Mouse (Mus musculus) brain, embryonic 14.5 days (tissue): ENCODE data around the gene Mdfic. TPM values are rescaled to one million over a fixed set of nuclear protein-coding genes. Genes with fewer than 3 reads are reported as not detected.

ENCODE experiments used
- DNase-seq: peaks from one replicate; pipeline ENCODE4 v3.0.0-alpha.2; 2011; ENCODE audit warnings: low read depth
- CTCF ChIP-seq: fragments of 200-500 bp; IDR thresholded peaks from 2 replicates; pipeline ENCODE4 v1.5.1; 2012; ENCODE audit warnings: inconsistent platforms, mild to moderate bottlenecking, moderate library complexity, borderline replicate concordance; ENCODE audit not compliant: insufficient read depth, insufficient read length; ENCODE audit errors: extremely low read depth
- POLR2A ChIP-seq: fragments of 200-500 bp; IDR thresholded peaks from 2 replicates; pipeline ENCODE4 v1.6.1; 2012; ENCODE audit warnings: mild to moderate bottlenecking, inconsistent platforms, borderline replicate concordance; ENCODE audit not compliant: poor library complexity, insufficient read depth, insufficient read length, severe bottlenecking; ENCODE audit errors: extremely low read depth
- polyA plus RNA-seq: library from polyadenylated mRNA; depleted of rRNA; stranded (reverse); fragments of >200 nt; gene quantifications from 2 replicates; pipeline ENCODE4 v1.2.3, GENCODE M21; 2012

The Mdfic gene
- polyA plus RNA-seq, 1 experiment: 6.1 TPM

- peak; percentile 43 for DNase-seq
- TF ChIP-seq CTCF (no peak), POLR2A (no peak)
Observed at GRCm38 (mm10) chr6:15837695-15838094, 117.2 kb downstream of the Mdfic start.

DNA sequence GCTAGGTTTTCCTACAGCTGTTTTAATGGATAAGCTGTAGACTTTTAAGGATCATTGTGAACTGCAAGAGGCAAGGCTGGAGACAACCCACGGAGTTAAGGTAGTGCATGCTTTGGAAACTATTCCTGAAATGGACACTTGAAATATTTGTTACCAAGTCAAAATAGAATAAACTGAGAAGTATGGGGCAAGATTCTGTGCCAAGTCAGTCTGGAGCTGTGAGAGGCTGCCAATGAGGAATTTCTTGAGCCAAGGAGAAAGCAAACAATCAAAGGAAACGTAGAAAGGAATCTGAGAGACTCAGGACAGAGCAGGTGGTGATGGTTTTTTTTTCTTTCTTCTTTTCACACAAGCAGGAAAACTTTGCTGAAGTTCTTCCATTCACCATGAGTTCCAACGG, 119.4 kb downstream of the Mdfic start:
- DNase-seq: no peak
- TF ChIP-seq POLR2A: no peak
- TF ChIP-seq CTCF: no peak

- no peak for DNase-seq
- TF ChIP-seq POLR2A (no peak), CTCF (no peak)
Observed at GRCm38 (mm10) chr6:15840429-15840828, 120.0 kb downstream of the Mdfic start.

DNA sequence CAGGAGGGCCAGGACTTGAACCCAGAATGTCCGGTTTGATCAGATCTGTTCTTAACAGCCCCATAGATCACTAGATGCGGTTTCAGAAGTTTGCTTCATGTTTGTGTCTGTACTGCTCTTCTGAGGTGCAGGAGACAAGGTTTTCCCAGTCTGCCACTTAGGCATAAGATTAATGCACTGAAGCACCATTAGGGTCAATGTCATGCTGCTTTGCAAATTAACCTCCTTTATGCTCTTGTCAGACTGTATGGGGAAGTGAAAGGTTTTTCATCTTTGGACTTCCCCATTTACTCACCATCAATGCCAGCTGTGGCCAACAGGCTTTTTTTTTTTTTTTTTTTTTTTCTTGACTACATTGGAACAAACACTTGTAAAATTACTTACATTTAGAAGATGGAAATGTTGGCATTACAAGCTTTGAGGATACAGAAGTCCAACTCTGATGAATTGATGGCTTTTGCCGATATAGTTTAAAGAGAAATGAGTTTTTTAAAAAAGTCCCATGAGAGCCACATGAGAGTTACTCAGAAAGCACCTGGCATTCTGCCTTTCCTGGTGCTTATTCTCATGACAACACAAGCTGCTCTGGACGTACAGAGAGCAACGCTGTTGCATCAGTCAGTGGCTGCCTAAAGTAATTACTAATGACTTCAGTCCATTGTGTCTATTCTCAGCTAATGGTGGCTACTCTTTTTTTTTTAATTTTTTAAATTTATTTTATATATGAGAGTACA, 121.2 kb downstream of the Mdfic start:
- TF ChIP-seq CTCF (no peak), POLR2A (no peak)
- DNase-seq: peak; percentile 42

DNA sequence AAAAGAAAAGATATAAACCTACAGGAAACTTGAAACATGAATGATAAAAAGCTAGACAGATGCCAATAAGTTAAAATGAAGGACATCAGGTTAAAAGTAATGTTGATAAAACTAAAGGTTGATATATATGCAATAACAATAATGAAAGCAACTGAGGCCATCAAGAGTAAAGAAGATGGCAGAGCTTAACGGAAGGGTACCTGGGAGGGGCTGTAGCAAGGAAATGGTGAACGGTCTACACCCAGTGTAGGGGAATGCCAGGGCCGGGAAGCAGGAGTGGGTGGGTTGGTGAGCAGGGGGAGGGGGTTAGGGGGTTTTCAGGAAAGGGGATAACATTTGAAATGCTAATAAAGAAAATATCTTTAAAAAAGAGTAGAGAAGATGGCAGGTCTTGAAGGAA, 122.8 kb downstream of the Mdfic start:
- DNase-seq: no peak
- TF ChIP-seq POLR2A: no peak
- no peak for TF ChIP-seq CTCF

- TF ChIP-seq POLR2A: no peak
- no peak for TF ChIP-seq CTCF
- DNase-seq: no peak
Observed at GRCm38 (mm10) chr6:15845711-15846342, 125.4 kb downstream of the Mdfic start.
